8 mouse cellular contexts compared by ENCODE assay signal in the genomic region with DNA sequence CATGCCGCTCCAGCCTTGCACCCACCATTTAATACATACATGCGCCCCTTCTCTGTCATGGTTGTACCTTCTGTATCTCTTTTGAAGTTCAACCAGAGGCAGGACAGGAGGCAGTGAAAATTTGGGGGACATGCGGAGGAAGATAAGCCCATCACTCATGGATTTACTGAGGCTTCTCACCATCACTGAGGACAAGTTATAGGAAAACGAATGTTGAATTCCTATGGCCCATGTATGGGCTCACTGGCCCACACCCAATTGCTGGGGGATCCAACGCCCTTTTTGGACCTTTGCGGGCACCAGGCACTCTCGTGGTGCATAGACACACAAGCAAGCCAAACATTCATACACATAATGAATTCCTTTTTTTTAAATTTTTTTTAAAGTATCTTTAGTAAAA. TPM values are rescaled to one million over a fixed set of nuclear protein-coding genes. Genes with fewer than 3 reads are reported as not detected.
DNase-seq lines count a peak whose midpoint lies in the region; ATAC-seq and TF ChIP-seq lines count a peak whose summit lies in the region.

A gene (plus strand): TSS at position 301 of the 400 bp plus-strand sequence.

- intact Hi-C loops in left cerebral cortex, postnatal 25 days (cut with DNase I): no loop called here

- 49% methylated on average over 7 of the region's 7 CpGs for WGBS in embryonic facial prominence, embryonic 13.5 days
- 51% methylated on average over 7 of the region's 7 CpGs for WGBS in heart, embryonic 14.5 days

- no peak for DNase-seq in testis, postnatal 14 days (ENCODE audit: low spot score)
- no peak for DNase-seq in left cerebral cortex, postnatal 25 days (ENCODE audit: low spot score in 2 of 2)
- DNase-seq in naive thymus-derived CD4-positive, alpha-beta T cell, adult 2 months (ENCODE audit: low read depth): peak; percentile 8
- DNase-seq in thymus, postnatal 4 days: no peak
- no peak for DNase-seq in lung, postnatal 36 days

- peak; percentile 45; the same call in 1 of the 2 replicates for ATAC-seq in embryonic facial prominence, embryonic 13.5 days (ENCODE audit: insufficient number of reproducible peaks, insufficient read depth, low FRiP score, low TSS enrichment, low read depth)
- ATAC-seq in heart, embryonic 14.5 days (ENCODE audit: insufficient number of reproducible peaks, insufficient read depth, low FRiP score, low read depth): no peak

- no peak for TF ChIP-seq POLR2A in testis, adult 2 months (IDR thresholded peaks at IDR 0.05; ENCODE audit: control insufficient read depth, low read depth, low read length)

- H3K27me3 ChIP-seq in testis, adult 2 months (ENCODE audit: control insufficient read depth, insufficient read depth, low read length): no peaks in the 10 kb centered on the region
- H3K27me3 ChIP-seq in embryonic facial prominence, embryonic 13.5 days: no peaks in the 10 kb centered on the region
- no peaks in the 10 kb centered on the region for H3K27me3 ChIP-seq in heart, embryonic 14.5 days (ENCODE audit: control insufficient read depth, insufficient read depth, low read length)

- peak within 1 kb of the TSS; percentile 72 for H3K27ac ChIP-seq in testis, adult 2 months (ENCODE audit: control insufficient read depth, insufficient read depth, low read depth, low read length)
- H3K27ac ChIP-seq in embryonic facial prominence, embryonic 13.5 days: peak within 1 kb of the TSS; percentile 97
- H3K27ac ChIP-seq in heart, embryonic 14.5 days (replicated peaks in 1 of 2; ENCODE audit: control insufficient read depth in 1 of 2, insufficient read depth in 1 of 2, low read depth in 2 of 2, low read length in 2 of 2): peak within 1 kb of the TSS; percentile 96 to 98

- no peaks in the 10 kb centered on the region for H3K9me3 ChIP-seq in embryonic facial prominence, embryonic 13.5 days
- H3K9me3 ChIP-seq in heart, embryonic 14.5 days (ENCODE audit: control insufficient read depth, low read length): no peaks in the 10 kb centered on the region

- no peaks in the 10 kb centered on the region for H3K36me3 ChIP-seq in testis, adult 2 months (ENCODE audit: control insufficient read depth, insufficient read depth, low read length)
- no peaks in the 10 kb centered on the region for H3K36me3 ChIP-seq in embryonic facial prominence, embryonic 13.5 days
- H3K36me3 ChIP-seq in heart, embryonic 14.5 days (ENCODE audit: control insufficient read depth, insufficient read depth, low read length): no peaks in the 10 kb centered on the region

- peaks cover 4% of the 10 kb centered on the region for H3K4me1 ChIP-seq in testis, adult 2 months (ENCODE audit: control insufficient read depth, insufficient read depth, low read length)
- H3K4me1 ChIP-seq in embryonic facial prominence, embryonic 13.5 days: peaks cover 16% of the 10 kb centered on the region
- H3K4me1 ChIP-seq in heart, embryonic 14.5 days (ENCODE audit: control insufficient read depth in 2 of 2, insufficient read depth in 2 of 2, low read length in 2 of 2): peaks cover 6 to 18% of the 10 kb centered on the region in 2 experiments

- TF ChIP-seq CTCF in testis, adult 2 months (IDR thresholded peaks at IDR 0.05; ENCODE audit: control insufficient read depth, insufficient read depth, insufficient replicate concordance, low read depth, low read length): no peak

- H3K4me2 ChIP-seq in embryonic facial prominence, embryonic 13.5 days: peak within 1 kb of the TSS; percentile 83
- peak within 1 kb of the TSS; percentile 94 for H3K4me2 ChIP-seq in heart, embryonic 14.5 days (ENCODE audit: low read length)

- peak within 1 kb of the TSS; percentile 96 for H3K9ac ChIP-seq in embryonic facial prominence, embryonic 13.5 days
- H3K9ac ChIP-seq in heart, embryonic 14.5 days (ENCODE audit: low read length): peak within 1 kb of the TSS; percentile 98

- H3K4me3 ChIP-seq in testis, adult 2 months (ENCODE audit: control insufficient read depth, low read depth, low read length): peak within 1 kb of the TSS; percentile 88
- H3K4me3 ChIP-seq in embryonic facial prominence, embryonic 13.5 days: peak within 1 kb of the TSS; percentile 93
- peak within 1 kb of the TSS; percentile 91 to 96 for H3K4me3 ChIP-seq in heart, embryonic 14.5 days (ENCODE audit: control insufficient read depth in 1 of 2, insufficient read depth in 1 of 2, low read depth in 1 of 2, low read length in 2 of 2)

RNA-seq across cellular contexts. Expression of the gene that starts here (rescaled TPM):
- 5.6 and 6.6 TPM in 2 replicates for polyA plus RNA-seq in testis, adult 2 months (2012; rRNA removed)
- 119 and 125 TPM in 2 replicates for polyA plus RNA-seq in embryonic facial prominence, embryonic 13.5 days (2015; fragmentation: Nextera tagmentation; extraction: Ambion mirVana)
- polyA plus RNA-seq in heart, embryonic 14.5 days (2014; fragmentation: Nextera tagmentation; extraction: Ambion mirVana): 54.8 and 61.0 TPM in 2 replicates
- total RNA-seq in left cerebral cortex, postnatal 25 days (2021): 10 to 100 TPM; 66.7 to 73.1 TPM
